Mouse (Mus musculus): ENCODE results near the gene Ssr3. TPM values are rescaled to one million over a fixed set of nuclear protein-coding genes. Genes with fewer than 3 reads are reported as not detected.
A peak's percentile ranks its signal among the peaks of the same experiment; 100 is the strongest.
"Not testable (repeated sequence)": the region's sequence is repeated elsewhere in the genome, so short reads cannot be mapped to it uniquely, and the experiment has no call there.

Ssr3 gene
- 114 and 117 TPM in 2 replicates for total RNA-seq (2015; ENCODE audit: low replicate concordance)
- 91.3 and 96.0 TPM in 2 replicates for total RNA-seq (2017; ENCODE audit: low replicate concordance)

DNA sequence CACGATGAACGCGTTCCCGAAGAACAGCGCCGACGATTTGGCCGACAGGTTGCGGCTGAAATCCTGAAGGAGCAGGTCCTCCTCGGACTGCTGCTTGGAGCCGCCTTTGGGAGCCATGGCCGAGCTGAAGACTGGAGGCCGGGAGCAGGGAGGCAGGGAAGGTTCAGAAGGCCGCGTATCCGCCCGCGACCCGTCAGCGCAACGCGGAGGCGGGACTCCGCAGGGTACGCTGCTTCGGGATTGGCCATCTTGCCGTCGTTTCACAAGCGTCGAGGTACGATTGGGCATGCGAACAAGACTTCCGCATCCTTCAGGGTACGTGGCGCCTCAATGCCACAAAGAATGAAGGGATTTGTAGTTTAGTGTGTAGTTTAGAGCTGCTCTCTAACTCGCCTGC lies at the start of gene Ssr3:
Ssr3 (minus strand) TSS at position 203 of the 397 bp plus-strand sequence.
- ATAC-seq (replicated peaks; ENCODE audit: low FRiP score, poor library complexity, severe bottlenecking) = peak; percentile 99

GRCm38 (mm10) chr3:65441586-65442111 lies 49.2 kb upstream of the Ssr3 start:
- ATAC-seq (replicated peaks; ENCODE audit: low FRiP score, poor library complexity, severe bottlenecking) = no peak

GRCm38 (mm10) chr3:65438511-65439228 lies 46.2 kb upstream of the Ssr3 start:
- ATAC-seq (replicated peaks; ENCODE audit: low FRiP score, poor library complexity, severe bottlenecking) = no peak

- no peak for ATAC-seq (replicated peaks; ENCODE audit: low FRiP score, poor library complexity, severe bottlenecking)
Observed at GRCm38 (mm10) chr3:65435812-65436211, 43.4 kb upstream of the Ssr3 start.

DNA sequence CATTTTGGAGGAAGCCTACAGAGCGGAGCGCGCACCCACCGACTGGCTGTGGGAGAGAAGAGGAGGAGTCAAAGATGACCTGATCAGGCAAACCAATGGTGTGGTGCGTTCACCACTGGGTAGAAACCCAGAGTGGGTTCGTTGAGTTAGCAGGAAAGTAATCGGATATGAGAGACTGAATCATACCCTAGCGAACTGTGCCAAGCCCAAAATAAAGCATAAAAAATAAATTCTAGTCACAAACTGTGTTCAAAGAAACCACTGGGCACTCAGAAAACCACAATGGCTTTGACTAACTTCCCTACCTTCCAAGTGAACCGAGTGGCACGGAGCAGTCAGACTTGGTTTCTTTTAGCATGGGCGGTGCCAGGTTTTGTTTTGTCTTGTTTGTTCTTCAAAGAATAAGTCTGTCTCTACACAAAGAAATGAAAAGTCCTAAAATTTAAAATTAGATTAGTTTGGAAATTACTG lies 42.7 kb upstream of the Ssr3 start:
- no peak for ATAC-seq (replicated peaks; ENCODE audit: low FRiP score, poor library complexity, severe bottlenecking)

DNA sequence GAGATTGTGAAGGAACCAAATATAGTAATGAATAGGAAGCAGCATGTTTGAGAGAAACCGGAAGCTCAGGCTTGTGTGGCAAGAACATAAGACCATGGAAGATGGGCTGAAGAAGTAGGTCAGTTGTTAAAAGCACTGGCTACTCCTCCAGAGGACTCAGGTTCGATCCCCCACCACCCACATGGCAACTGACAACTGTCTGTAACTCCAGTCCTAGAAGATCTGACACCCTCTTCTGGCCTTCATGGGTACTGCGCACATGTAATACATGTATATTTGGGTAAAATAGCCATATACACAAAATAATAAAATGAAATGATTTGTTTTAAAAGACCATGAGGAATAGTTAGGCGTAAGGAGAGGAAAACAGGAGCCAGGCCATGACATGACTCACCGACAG lies 39.8 kb upstream of the Ssr3 start:
- no peak for ATAC-seq (replicated peaks; ENCODE audit: low FRiP score, poor library complexity, severe bottlenecking)

DNA sequence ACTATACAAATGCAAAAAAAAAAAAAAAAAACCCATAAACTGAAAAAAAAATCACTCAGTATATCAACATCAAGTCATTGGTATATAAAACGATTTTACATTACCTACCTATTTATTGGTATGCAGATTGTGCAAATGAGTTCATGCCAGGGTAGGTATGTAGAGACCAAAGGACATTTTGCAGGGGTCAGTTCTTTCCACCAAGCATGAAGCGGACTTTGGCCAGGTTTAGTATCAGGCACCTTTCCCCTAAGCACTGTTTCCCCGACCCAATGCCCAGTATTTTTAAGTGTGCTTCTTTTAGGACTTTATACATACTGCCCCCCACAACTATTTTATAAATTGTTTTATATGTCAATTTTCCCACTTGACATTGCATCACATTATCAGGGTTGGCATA lies 27.3 kb upstream of the Ssr3 start:
- no peak for ATAC-seq (replicated peaks; ENCODE audit: low FRiP score, poor library complexity, severe bottlenecking)

DNA sequence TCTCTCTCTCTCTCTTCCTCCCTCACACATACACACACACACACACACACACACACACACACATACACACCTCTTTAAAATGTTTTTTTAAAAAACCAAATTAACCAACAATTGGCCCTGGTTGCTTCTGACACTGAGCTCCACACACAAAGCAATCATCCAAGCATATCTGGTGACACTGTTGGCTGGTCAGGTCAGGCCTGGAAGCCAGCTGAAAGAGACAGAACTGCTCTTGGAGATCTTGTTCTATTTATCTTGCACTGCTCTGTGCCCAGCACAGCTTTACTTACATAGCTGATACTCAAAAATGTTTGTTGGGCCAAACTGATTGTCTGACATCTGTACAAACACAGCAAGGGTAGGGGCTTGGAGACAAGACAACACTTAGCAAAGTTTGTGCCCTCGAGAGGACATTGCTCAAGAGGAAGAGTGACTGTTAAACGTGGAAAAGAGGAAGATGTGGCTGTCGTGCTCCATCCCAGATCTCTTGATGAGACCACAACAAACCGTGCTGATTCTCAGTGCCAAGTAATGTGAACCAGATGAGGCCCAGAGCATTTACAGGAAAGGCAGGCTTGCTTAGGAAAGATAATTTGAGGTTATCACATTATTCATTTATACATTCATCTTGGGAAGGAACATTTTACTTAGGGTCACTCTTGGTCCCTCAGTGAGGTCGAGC lies 25.6 kb upstream of the Ssr3 start:
- ATAC-seq (replicated peaks; ENCODE audit: low FRiP score, poor library complexity, severe bottlenecking) = no peak

DNA sequence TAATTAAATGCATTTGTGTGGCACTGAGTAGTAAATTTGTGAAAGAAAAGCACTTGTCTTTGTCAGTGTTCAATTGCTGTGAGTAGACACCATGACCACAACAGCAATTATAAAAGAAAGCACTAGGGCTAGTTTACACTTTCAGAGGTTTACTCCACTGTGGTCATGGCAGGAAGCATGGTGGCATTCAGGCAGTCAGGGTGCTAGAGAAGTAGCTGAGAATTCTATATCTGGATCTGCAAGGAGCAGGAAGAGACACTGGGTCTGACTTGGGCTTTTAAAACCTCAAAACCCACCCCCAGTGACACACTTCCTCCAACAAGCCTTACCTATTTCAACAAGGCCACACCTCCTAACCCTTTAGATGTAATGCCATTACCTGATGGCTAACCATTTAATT lies 24.1 kb upstream of the Ssr3 start:
- no peak for ATAC-seq (replicated peaks; ENCODE audit: low FRiP score, poor library complexity, severe bottlenecking)

- ATAC-seq (replicated peaks; ENCODE audit: low FRiP score, poor library complexity, severe bottlenecking) = no peak
Observed at GRCm38 (mm10) chr3:65407891-65408290, 15.5 kb upstream of the Ssr3 start.

GRCm38 (mm10) chr3:65405781-65406180 lies 13.4 kb upstream of the Ssr3 start:
- ATAC-seq (replicated peaks; ENCODE audit: low FRiP score, poor library complexity, severe bottlenecking) = no peak

DNA sequence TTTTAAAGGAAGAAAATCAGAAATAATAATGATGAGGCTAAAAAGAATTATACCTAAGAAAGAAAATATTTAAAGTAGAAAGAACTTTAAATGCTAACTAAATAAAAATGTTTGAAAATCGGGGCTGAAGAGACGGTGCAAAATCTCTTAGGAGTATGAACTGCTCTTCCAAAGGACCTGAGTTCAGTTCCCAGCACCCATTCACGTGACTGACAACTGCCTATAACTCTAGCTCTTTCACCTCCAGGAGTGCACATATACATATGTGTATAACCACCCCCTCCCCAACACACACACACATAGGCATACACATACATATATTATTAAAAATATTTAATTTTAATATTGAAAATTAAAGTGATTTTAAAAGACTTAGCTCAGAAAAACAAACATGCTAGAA lies 5.1 kb upstream of the Ssr3 start:
- ATAC-seq (replicated peaks; ENCODE audit: low FRiP score, poor library complexity, severe bottlenecking) = no peak

DNA sequence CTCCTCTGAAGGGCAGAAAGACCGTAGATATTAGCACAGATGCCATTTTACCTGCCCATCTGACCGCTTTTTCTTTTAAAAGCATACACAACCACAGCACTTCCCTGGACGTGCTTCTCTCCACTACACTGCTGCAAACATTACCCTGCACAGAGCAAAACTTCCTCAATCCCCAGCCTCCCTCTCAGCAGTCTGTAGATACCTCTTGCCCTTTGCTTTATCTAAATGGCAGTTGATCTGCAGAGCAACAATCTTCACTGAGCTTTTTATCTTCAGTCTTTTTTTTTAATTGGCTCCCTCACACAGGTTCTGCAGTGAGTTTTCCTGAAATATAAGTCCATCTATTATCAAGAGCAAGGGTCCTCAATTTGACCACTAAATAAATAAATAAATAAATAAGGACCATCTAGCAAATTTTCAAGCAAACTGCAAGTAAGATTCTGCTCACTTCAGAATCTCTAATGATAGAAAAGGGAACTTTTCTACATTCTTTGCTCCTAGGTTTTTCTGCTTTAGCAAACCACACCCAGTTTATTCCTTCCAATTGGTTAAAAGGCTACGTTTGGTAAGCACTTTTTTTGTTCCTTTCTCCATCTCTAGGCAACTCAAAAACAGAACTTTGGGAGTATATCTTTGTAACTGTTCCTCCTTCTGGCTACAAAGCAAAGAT lies 4.5 kb upstream of the Ssr3 start:
- no peak for ATAC-seq (replicated peaks; ENCODE audit: low FRiP score, poor library complexity, severe bottlenecking)

DNA sequence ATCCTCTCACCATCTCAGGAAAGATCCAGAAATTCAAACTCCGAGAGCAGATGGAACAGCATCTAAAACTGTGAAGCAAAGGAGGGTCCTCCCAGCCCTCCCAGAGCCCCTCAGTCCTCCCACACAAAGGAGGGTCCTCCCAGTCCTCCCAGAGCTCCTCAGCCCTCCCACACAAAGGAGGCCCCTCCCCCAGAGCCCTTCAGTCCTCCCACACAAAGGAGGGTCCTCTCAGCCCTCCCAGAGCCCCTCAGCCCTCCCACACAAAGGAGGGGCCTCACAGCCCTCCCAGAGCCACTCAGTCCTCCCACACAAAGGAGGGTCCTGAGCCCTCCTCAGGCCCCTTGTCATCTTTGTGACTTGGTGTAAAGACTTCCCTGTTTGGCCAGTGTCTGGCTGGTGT lies 2.7 kb upstream of the Ssr3 start:
- not testable (repeated sequence) for ATAC-seq (replicated peaks; ENCODE audit: low FRiP score, poor library complexity, severe bottlenecking)

DNA sequence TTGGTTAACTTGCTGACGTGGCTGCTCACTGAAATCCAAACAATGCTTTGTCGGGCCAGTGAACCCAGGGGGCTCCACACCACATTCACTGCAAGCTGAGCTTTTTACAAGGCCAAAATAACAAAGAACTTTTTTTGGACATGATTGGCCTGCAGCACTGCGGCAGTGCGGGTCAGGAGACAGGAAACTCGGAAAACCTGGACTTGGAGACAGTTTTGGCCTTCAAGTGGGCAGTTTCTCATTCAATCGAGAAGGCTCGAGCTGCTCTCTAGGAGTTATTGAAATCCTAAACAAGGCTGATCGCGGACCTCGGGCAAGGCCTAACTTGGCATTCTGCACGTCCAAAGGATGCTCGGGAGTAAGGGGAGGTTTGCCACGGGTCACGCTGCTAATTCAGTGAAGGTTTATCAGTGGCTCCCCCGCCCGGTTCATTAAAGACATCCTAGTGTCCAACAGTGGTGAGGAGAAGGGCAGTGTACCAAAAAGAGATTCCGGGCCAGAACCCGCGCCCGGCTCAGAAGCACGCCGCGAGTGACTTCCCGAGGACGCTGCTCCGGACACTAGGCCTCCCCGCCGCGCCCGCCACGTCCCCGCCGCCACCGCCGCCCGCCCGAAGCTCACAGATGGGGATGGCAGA lies 521 bp downstream of the Ssr3 start:
- peak; percentile 72 for ATAC-seq (replicated peaks; ENCODE audit: low FRiP score, poor library complexity, severe bottlenecking)

- no peak for ATAC-seq (replicated peaks; ENCODE audit: low FRiP score, poor library complexity, severe bottlenecking)
Observed at GRCm38 (mm10) chr3:65391222-65391783, 1.1 kb downstream of the Ssr3 start.

- ATAC-seq (replicated peaks; ENCODE audit: low FRiP score, poor library complexity, severe bottlenecking) = no peak
Observed at GRCm38 (mm10) chr3:65385771-65386170, 6.7 kb downstream of the Ssr3 start.

GRCm38 (mm10) chr3:65384431-65384830 lies 8.0 kb downstream of the Ssr3 start:
- ATAC-seq (replicated peaks; ENCODE audit: low FRiP score, poor library complexity, severe bottlenecking) = no peak

GRCm38 (mm10) chr3:65381094-65381493 lies 11.3 kb downstream of the Ssr3 start:
- ATAC-seq (replicated peaks; ENCODE audit: low FRiP score, poor library complexity, severe bottlenecking) = no peak
